8 mouse cellular contexts compared by ENCODE assay signal in the genomic region with DNA sequence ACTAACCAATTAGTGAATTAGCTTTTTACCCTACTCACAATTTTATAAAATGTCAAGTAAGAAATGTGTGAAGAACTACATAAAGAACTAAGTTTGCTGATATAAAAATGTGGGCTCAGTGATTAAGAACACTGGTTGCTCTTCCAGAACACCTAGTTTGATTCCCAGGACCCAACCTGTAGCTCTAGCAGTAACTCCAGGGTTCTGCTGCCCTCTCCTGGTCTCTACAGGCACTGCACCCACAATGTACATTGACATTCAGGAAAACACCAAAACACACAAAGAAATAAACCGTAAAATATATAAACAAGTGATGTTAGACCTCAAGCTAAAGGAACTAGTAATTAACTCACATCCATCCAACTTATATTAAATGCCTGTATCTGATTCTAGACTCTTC. TPM values are rescaled to one million over a fixed set of nuclear protein-coding genes. Genes with fewer than 3 reads are reported as not detected.
DNase-seq lines count a peak whose midpoint lies in the region; ATAC-seq and TF ChIP-seq lines count a peak whose summit lies in the region.

No protein-coding gene starts in this region.

- H3K36me3 ChIP-seq in hindbrain, postnatal 0 days (ENCODE audit: insufficient read depth, low read length) = peaks cover 32% of the 10 kb centered on the region
- peaks cover 2% of the 10 kb centered on the region; the same call in 1 of the 2 replicates for H3K36me3 ChIP-seq in neural tube, embryonic 11.5 days (ENCODE audit: control insufficient read depth, insufficient read depth, low read length)

- whole genome bisulfite sequencing in hindbrain, postnatal 0 days = 62% methylated on average over 1 of the region's 1 CpGs
- 64% methylated on average over 1 of the region's 1 CpGs for WGBS in neural tube, embryonic 11.5 days

- H3K4me2 ChIP-seq in hindbrain, postnatal 0 days (ENCODE audit: low read depth, low read length) = no peak overlapping the region
- H3K4me2 ChIP-seq in neural tube, embryonic 11.5 days (ENCODE audit: low read depth) = no peak overlapping the region

- TF ChIP-seq CTCF in hindbrain, postnatal 0 days (IDR thresholded peaks at IDR 0.05; ENCODE audit: low read depth) = peak; percentile 87

- ATAC-seq in hindbrain, postnatal 0 days = no peak
- no peak for ATAC-seq in neural tube, embryonic 11.5 days (ENCODE audit: insufficient read depth, low FRiP score, low TSS enrichment)

- H3K9me3 ChIP-seq in hindbrain, postnatal 0 days (ENCODE audit: low read length) = no peaks in the 10 kb centered on the region
- H3K9me3 ChIP-seq in neural tube, embryonic 11.5 days (ENCODE audit: control insufficient read depth, low read length) = no peaks in the 10 kb centered on the region

- no peaks in the 10 kb centered on the region for H3K4me1 ChIP-seq in hindbrain, postnatal 0 days (ENCODE audit: insufficient read depth, low read length)
- H3K4me1 ChIP-seq in neural tube, embryonic 11.5 days (ENCODE audit: control insufficient read depth, insufficient read depth, low read length) = no peaks in the 10 kb centered on the region

- H3K4me3 ChIP-seq in hindbrain, postnatal 0 days (ENCODE audit: low read length) = no peak overlapping the region
- no peak overlapping the region for H3K4me3 ChIP-seq in neural tube, embryonic 11.5 days (ENCODE audit: low read depth, low read length)

- H3K9ac ChIP-seq in hindbrain, postnatal 0 days (replicated peaks; ENCODE audit: low read length) = no peak overlapping the region
- H3K9ac ChIP-seq in neural tube, embryonic 11.5 days (ENCODE audit: low read length) = no peak overlapping the region

- no peaks in the 10 kb centered on the region for H3K27me3 ChIP-seq in hindbrain, postnatal 0 days (ENCODE audit: insufficient read depth, low read length)
- H3K27me3 ChIP-seq in neural tube, embryonic 11.5 days (ENCODE audit: control insufficient read depth, insufficient read depth, low read length) = no peaks in the 10 kb centered on the region

- no peak overlapping the region for H3K27ac ChIP-seq in hindbrain, postnatal 0 days
- no peak overlapping the region for H3K27ac ChIP-seq in neural tube, embryonic 11.5 days (ENCODE audit: low read depth, low read length)

- DNase-seq in urinary bladder, postnatal 36 days (ENCODE audit: low spot score in 2 of 2) = peak; percentile 6 to 25
- no peak for DNase-seq in urinary bladder, postnatal 4 days (ENCODE audit: low spot score in 2 of 2)
- DNase-seq in adrenal gland, postnatal 10 days = peak; percentile 66
- peak; percentile 77 for DNase-seq in embryo, embryonic 10.5 days (ENCODE audit: low spot score)
- DNase-seq in hindbrain, postnatal 0 days (ENCODE audit: low spot score) = peak; percentile 81
- DNase-seq in left cerebral cortex, postnatal 4 days = peak; percentile 60
- DNase-seq in neural tube, embryonic 11.5 days (ENCODE audit: low spot score) = peak; percentile 64
- peak; percentile 33 to 48 for DNase-seq in thymus, postnatal 36 days

- intact Hi-C loops in left cerebral cortex, postnatal 4 days (cut with DNase I) = no loop called here

RNA-seq across cellular contexts. Expression of a gene that starts 7.3 kb away (rescaled TPM):
- under 1 TPM in 1 of 2 experiments, not detected in 1; 0.27 TPM for total RNA-seq in adrenal gland, postnatal 10 days (2021)
- total RNA-seq in hindbrain, postnatal 0 days (2014; rRNA removed) = 0.10 and 1.1 TPM in 2 replicates
- polyA plus RNA-seq in hindbrain, postnatal 0 days (2015; fragmentation: Nextera tagmentation; extraction: Ambion mirVana) = 2.4 and 2.6 TPM in 2 replicates
- under 1 TPM; 0.38 to 0.50 TPM for total RNA-seq in left cerebral cortex, postnatal 4 days (2021)
- 0.52 and 0.82 TPM in 2 replicates for polyA plus RNA-seq in neural tube, embryonic 11.5 days (2014; fragmentation: Nextera tagmentation; extraction: Ambion mirVana)

RNA-seq across cellular contexts. Expression of a gene that starts 7.9 kb away (rescaled TPM):
- 10 to 100 TPM; 32.1 to 32.9 TPM for total RNA-seq in adrenal gland, postnatal 10 days (2021)
- total RNA-seq in hindbrain, postnatal 0 days (2014; rRNA removed) = 22.3 and 27.7 TPM in 2 replicates
- 31.0 and 31.5 TPM in 2 replicates for polyA plus RNA-seq in hindbrain, postnatal 0 days (2015; fragmentation: Nextera tagmentation; extraction: Ambion mirVana)
- 10 to 100 TPM; 16.3 to 17.3 TPM for total RNA-seq in left cerebral cortex, postnatal 4 days (2021)
- 36.4 and 36.7 TPM in 2 replicates for polyA plus RNA-seq in neural tube, embryonic 11.5 days (2014; fragmentation: Nextera tagmentation; extraction: Ambion mirVana)

Comparison
In these comparisons a context has a peak if more than half of its experiments do, and no peak if none do; other contexts are left out.
1. DNase-seq: peak in urinary bladder, postnatal 36 days (2 of 2), adrenal gland, postnatal 10 days (single experiment), embryo, embryonic 10.5 days (single experiment), hindbrain, postnatal 0 days (single experiment), left cerebral cortex, postnatal 4 days (single experiment), neural tube, embryonic 11.5 days (single experiment) and thymus, postnatal 36 days (2 of 2); none in urinary bladder, postnatal 4 days (0 of 2).